Mouse (Mus musculus) MEL (cell line): Measurements from ENCODE around the gene Smg6. TPM values are rescaled to one million over a fixed set of nuclear protein-coding genes. Genes with fewer than 3 reads are reported as not detected.

Experiments
- DNase-seq: peaks from one replicate; pipeline ENCODE4 v3.0.0; 2011; ENCODE audit warnings: low read depth, low spot score
- H3K27ac ChIP-seq: 2 replicates; pipeline ENCODE4 v1.5.1; 2012; ENCODE audit warnings: low read depth, mild to moderate bottlenecking, control low read depth, low read length, moderate library complexity; ENCODE audit not compliant: control insufficient read depth
- H3K27me3 ChIP-seq, 2 experiments: fragments of 150-350 bp in 1 of 2; sonication (generic) in 1 of 2; 2 replicates each; pipeline ENCODE4 v1.6.1; 2012; ENCODE audit warnings: low read length in 2 of 2, mild to moderate bottlenecking in 2 of 2, improper control_type of control experiment in 1 of 2, moderate library complexity in 1 of 2; ENCODE audit not compliant: insufficient read depth in 2 of 2, control insufficient read depth in 1 of 2
- H3K36me3 ChIP-seq, 2 experiments: 2 replicates each; pipeline ENCODE4 v1.6.1; 2012 to 2014; ENCODE audit warnings: low read length in 2 of 2, improper control_type of control experiment in 1 of 2, inconsistent platforms in 1 of 2, mild to moderate bottlenecking in 1 of 2; ENCODE audit not compliant: insufficient read depth in 2 of 2, control insufficient read depth in 1 of 2
- H3K4me1 ChIP-seq, 2 experiments: fragments of 150-350 bp in 1 of 2; sonication (generic) in 1 of 2; 2 replicates each; pipeline ENCODE4 v1.6.1; 2012; ENCODE audit warnings: low read length in 2 of 2, improper control_type of control experiment in 1 of 2, mild to moderate bottlenecking in 1 of 2; ENCODE audit not compliant: insufficient read depth in 2 of 2, control insufficient read depth in 1 of 2
- H3K4me3 ChIP-seq, 2 experiments: fragments of 150-350 bp in 1 of 2; sonication (generic) in 1 of 2; 2 replicates each; pipeline ENCODE4 v1.5.1; 2012; ENCODE audit warnings: low read depth in 2 of 2, low read length in 2 of 2, mild to moderate bottlenecking in 2 of 2, moderate library complexity in 2 of 2, control low read depth in 1 of 2, improper control_type of control experiment in 1 of 2; ENCODE audit not compliant: control insufficient read depth in 1 of 2, insufficient read depth in 1 of 2
- H3K79me2 ChIP-seq: 2 replicates; pipeline ENCODE4 v1.6.1; 2012; ENCODE audit warnings: mild to moderate bottlenecking, low read length, moderate library complexity; ENCODE audit not compliant: control insufficient read depth, poor library complexity, insufficient read depth
- H3K9ac ChIP-seq: 2 replicates; pipeline ENCODE4 v1.6.1; 2012; ENCODE audit warnings: low read depth, mild to moderate bottlenecking, control low read depth, low read length, moderate library complexity; ENCODE audit not compliant: control insufficient read depth, poor library complexity, severe bottlenecking
- H3K9me3 ChIP-seq: fragments of 150-350 bp; sonication (generic); replicated peaks from 2 replicates; pipeline ENCODE4 v1.6.1; 2012; ENCODE audit warnings: mild to moderate bottlenecking, low read length, improper control_type of control experiment, moderate library complexity; ENCODE audit not compliant: insufficient read depth
- BHLHE40 ChIP-seq: IDR thresholded peaks from 2 replicates; pipeline ENCODE4 v1.6.1; 2012; ENCODE audit warnings: low read depth, mild to moderate bottlenecking, inconsistent platforms, low read length, improper control_type of control experiment, borderline replicate concordance
- CHD1 ChIP-seq: IDR thresholded peaks from 2 replicates; pipeline ENCODE4 v1.6.1; 2012; ENCODE audit warnings: low read depth, mild to moderate bottlenecking, inconsistent platforms, low read length, improper control_type of control experiment
- CHD2 ChIP-seq: IDR thresholded peaks from 2 replicates; pipeline ENCODE4 v1.6.1; 2011; ENCODE audit warnings: low read length, improper control_type of control experiment
- CTCF ChIP-seq, 3 experiments: IDR thresholded peaks in 2 of 3; conservative IDR thresholded peaks in 1 of 3; 2 replicates each; pipeline ENCODE4 v1.5.1; 2011 to 2012; ENCODE audit warnings: low read length in 3 of 3, low read depth in 2 of 3, mild to moderate bottlenecking in 2 of 3, improper control_type of control experiment in 1 of 3, inconsistent platforms in 1 of 3, mixed read lengths in 1 of 3, moderate library complexity in 1 of 3; ENCODE audit not compliant: control insufficient read depth in 1 of 3, insufficient read depth in 1 of 3, poor library complexity in 1 of 3, severe bottlenecking in 1 of 3
- ELF1 ChIP-seq: IDR thresholded peaks from 2 replicates; pipeline ENCODE4 v1.6.1; 2014; ENCODE audit warnings: low read depth, mild to moderate bottlenecking, inconsistent platforms, low read length, improper control_type of control experiment, moderate library complexity
- EP300 ChIP-seq, 2 experiments: IDR thresholded peaks; 2 replicates each; pipeline ENCODE4 v1.6.1; 2011; ENCODE audit warnings: improper control_type of control experiment in 2 of 2, low read length in 2 of 2, low read depth in 1 of 2, mild to moderate bottlenecking in 1 of 2
- HCFC1 ChIP-seq: IDR thresholded peaks from 2 replicates; pipeline ENCODE4 v1.6.1; 2012; ENCODE audit warnings: low read depth, mild to moderate bottlenecking, inconsistent platforms, low read length, improper control_type of control experiment, moderate library complexity
- MAZ ChIP-seq: IDR thresholded peaks from 2 replicates; pipeline ENCODE4 v1.6.1; 2012; ENCODE audit warnings: low read depth, mild to moderate bottlenecking, inconsistent platforms, low read length, improper control_type of control experiment
- MXI1 ChIP-seq: IDR thresholded peaks from 2 replicates; pipeline ENCODE4 v1.6.1; 2011; ENCODE audit warnings: mild to moderate bottlenecking, low read depth, low read length, improper control_type of control experiment
- MYC ChIP-seq: IDR thresholded peaks from 2 replicates; pipeline ENCODE4 v1.6.1; 2011; ENCODE audit warnings: low read depth, mild to moderate bottlenecking, low read length, improper control_type of control experiment, moderate library complexity
- NELFE ChIP-seq: IDR thresholded peaks from 2 replicates; pipeline ENCODE4 v1.6.1; 2011; ENCODE audit warnings: low read depth, low read length, improper control_type of control experiment
- POLR2A ChIP-seq, 2 experiments: IDR thresholded peaks; 2 replicates each; pipeline ENCODE4 v1.6.1; 2011 to 2012; ENCODE audit warnings: low read length in 2 of 2, mild to moderate bottlenecking in 2 of 2, control low read depth in 1 of 2, improper control_type of control experiment in 1 of 2, low read depth in 1 of 2, moderate library complexity in 1 of 2; ENCODE audit not compliant: control insufficient read depth in 1 of 2, insufficient read depth in 1 of 2, poor library complexity in 1 of 2
- RAD21 ChIP-seq: IDR thresholded peaks from 2 replicates; pipeline ENCODE4 v1.6.1; 2011; ENCODE audit warnings: mild to moderate bottlenecking, low read depth, low read length, improper control_type of control experiment
- SIN3A ChIP-seq: IDR thresholded peaks from 2 replicates; pipeline ENCODE4 v1.6.1; 2012; ENCODE audit warnings: low read length, improper control_type of control experiment, inconsistent platforms
- SMC3 ChIP-seq: IDR thresholded peaks from 2 replicates; pipeline ENCODE4 v1.6.1; 2011; ENCODE audit warnings: low read depth, low read length, improper control_type of control experiment
- TAL1 ChIP-seq: IDR thresholded peaks from 2 replicates; pipeline ENCODE4 v1.6.1; 2012; ENCODE audit warnings: mild to moderate bottlenecking, inconsistent platforms, low read length, moderate library complexity, mixed read lengths
- TBP ChIP-seq: IDR thresholded peaks from 2 replicates; pipeline ENCODE4 v1.8.0; 2011; ENCODE audit warnings: low read depth, low read length, improper control_type of control experiment
- ZC3H11A ChIP-seq: IDR thresholded peaks from 2 replicates; pipeline ENCODE4 v1.6.1; 2012; ENCODE audit warnings: low read depth, mild to moderate bottlenecking, inconsistent platforms, low read length, improper control_type of control experiment
- polyA plus RNA-seq, 2 experiments: library from polyadenylated mRNA; stranded (reverse) in 1 of 2; unstranded in 1 of 2; fragments of >175 nt in 1 of 2; fragments of >200 nt in 1 of 2; gene quantifications; 2 replicates each; pipeline versions ENCODE4 v1.2.1 to v1.2.4; 2012; ENCODE audit warnings: low replicate concordance in 2 of 2, low read depth in 1 of 2; ENCODE audit not compliant: insufficient read length in 2 of 2, insufficient read depth in 1 of 2, missing spikeins in 1 of 2
- total RNA-seq: library from RNA; depleted of rRNA; stranded (reverse); fragments of 300-350 nt; gene quantifications from 2 replicates; pipeline ENCODE4 v1.2.3, GENCODE M21; 2012

The Smg6 gene
- total and polyA plus RNA-seq, 3 experiments = 11.6 to 19.0 TPM; not detected in 1

GRCm38 (mm10) chr11:75131300-75131699, 205.7 kb downstream of the Smg6 start:
- no peaks in the 10 kb centered on the region for H3K27me3 ChIP-seq
- no peaks in the 10 kb centered on the region for H3K79me2 ChIP-seq
- no peak for TF ChIP-seq ELF1
- no peaks in the 10 kb centered on the region for H3K4me1 ChIP-seq
- no peaks in the 10 kb centered on the region for H3K9me3 ChIP-seq
- H3K36me3 ChIP-seq = peaks cover 0 to 3% of the 10 kb centered on the region in 2 experiments; a peak in 2 of 4 replicates
- H3K9ac ChIP-seq = no peak overlapping the region
- H3K27ac ChIP-seq = no peak overlapping the region
- no peak for DNase-seq
- no peak overlapping the region for H3K4me3 ChIP-seq

DNA sequence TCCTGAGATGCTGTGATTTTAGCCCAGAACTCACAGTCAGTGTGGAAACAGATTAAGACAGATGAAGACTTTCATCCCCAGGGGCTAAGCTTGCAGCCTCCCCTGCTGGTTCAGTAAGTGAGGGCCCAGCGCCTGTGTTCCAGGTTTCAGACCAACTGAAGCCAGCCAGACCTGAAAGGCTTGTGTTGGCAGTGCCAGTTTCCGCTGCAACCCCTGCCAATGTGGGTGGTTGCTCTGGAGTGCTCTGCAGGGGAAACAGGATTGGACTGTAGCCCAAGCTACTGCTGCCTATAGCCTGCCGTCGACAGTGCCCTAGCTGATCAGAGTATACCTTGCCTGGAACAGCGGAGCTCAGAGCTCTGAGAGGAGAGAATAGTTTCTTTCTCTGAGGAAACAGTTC, 206.7 kb downstream of the Smg6 start:
- no peak overlapping the region for H3K4me3 ChIP-seq
- no peaks in the 10 kb centered on the region for H3K27me3 ChIP-seq
- H3K79me2 ChIP-seq = no peaks in the 10 kb centered on the region
- H3K9ac ChIP-seq = no peak overlapping the region
- H3K36me3 ChIP-seq = peaks cover 2 to 3% of the 10 kb centered on the region in 2 experiments; a peak in 2 of 4 replicates
- no peak overlapping the region for H3K27ac ChIP-seq
- no peak for TF ChIP-seq SIN3A
- TF ChIP-seq CHD1 = no peak
- TF ChIP-seq MXI1 = no peak
- TF ChIP-seq NELFE = no peak
- no peak for TF ChIP-seq TAL1
- no peak for TF ChIP-seq RAD21
- no peak for TF ChIP-seq BHLHE40
- TF ChIP-seq ZC3H11A = no peak
- H3K9me3 ChIP-seq = no peaks in the 10 kb centered on the region
- H3K4me1 ChIP-seq = peaks cover 7 to 8% of the 10 kb centered on the region in 2 experiments; a peak in 2 of 4 replicates
- no peak for DNase-seq

DNA sequence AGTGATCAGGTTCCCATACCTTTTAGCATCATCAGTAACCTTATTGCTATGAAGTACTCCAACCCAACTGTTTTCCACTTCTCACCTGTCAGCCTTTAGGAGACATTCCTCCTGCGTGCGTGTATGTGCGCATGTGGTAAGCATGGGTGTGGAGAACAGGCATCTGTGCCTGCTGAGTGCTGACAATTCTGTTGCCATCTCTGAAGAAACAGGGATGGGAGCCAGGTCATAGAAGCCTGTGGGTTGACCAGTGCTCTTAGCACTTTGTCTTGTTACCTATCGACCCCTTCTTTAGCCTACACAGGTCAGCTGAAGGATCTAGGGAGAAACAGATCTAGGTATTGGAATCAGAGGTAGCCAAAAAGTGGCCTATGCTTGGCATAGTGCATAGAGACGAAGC, 207.8 kb downstream of the Smg6 start:
- H3K79me2 ChIP-seq = no peaks in the 10 kb centered on the region
- no peak overlapping the region for H3K9ac ChIP-seq
- DNase-seq = no peak
- H3K4me3 ChIP-seq = no peak overlapping the region
- H3K27me3 ChIP-seq = no peaks in the 10 kb centered on the region
- no peak overlapping the region for H3K27ac ChIP-seq
- peaks cover 2 to 5% of the 10 kb centered on the region in 2 experiments; a peak in 2 of 4 replicates for H3K36me3 ChIP-seq
- TF ChIP-seq POLR2A (IDR thresholded peaks at IDR 0.05; ENCODE audit: control insufficient read depth in 1 of 2, insufficient read depth in 1 of 2, low read depth in 1 of 2, low read length in 2 of 2, poor library complexity in 1 of 2) = no peak
- no peak for TF ChIP-seq CHD2
- TF ChIP-seq NELFE = no peak
- TF ChIP-seq MYC = no peak
- no peak for TF ChIP-seq EP300 (IDR thresholded peaks at IDR 0.05; ENCODE audit: low read depth in 1 of 2, low read length in 2 of 2)
- TF ChIP-seq TAL1 = no peak
- no peak for TF ChIP-seq CTCF (IDR thresholded peaks at IDR 0.05 in 2 of 3, conservative IDR thresholded peaks at IDR 0.05 in 1 of 3; ENCODE audit: control insufficient read depth in 1 of 3, insufficient read depth in 1 of 3, low read depth in 2 of 3, low read length in 3 of 3, poor library complexity in 1 of 3, severe bottlenecking in 1 of 3)
- TF ChIP-seq HCFC1 = no peak
- TF ChIP-seq MAZ = no peak
- no peak for TF ChIP-seq TBP
- TF ChIP-seq SMC3 = no peak
- no peak for TF ChIP-seq MXI1
- no peaks in the 10 kb centered on the region for H3K9me3 ChIP-seq
- peaks cover 9 to 11% of the 10 kb centered on the region in 2 experiments; a peak in 3 of 4 replicates for H3K4me1 ChIP-seq
